Mouse (Mus musculus): ENCODE data around the gene Pld2. TPM values are rescaled to one million over a fixed set of nuclear protein-coding genes. Genes with fewer than 3 reads are reported as not detected.
A peak's percentile ranks its signal among the peaks of the same experiment; 100 is the strongest.
"Not testable (repeated sequence)": the region's sequence is repeated elsewhere in the genome, so short reads cannot be mapped to it uniquely, and the experiment has no call there.

Gene Pld2
- polyA plus RNA-seq, 1 experiment from 2014 or later = 18.1 TPM

DNA sequence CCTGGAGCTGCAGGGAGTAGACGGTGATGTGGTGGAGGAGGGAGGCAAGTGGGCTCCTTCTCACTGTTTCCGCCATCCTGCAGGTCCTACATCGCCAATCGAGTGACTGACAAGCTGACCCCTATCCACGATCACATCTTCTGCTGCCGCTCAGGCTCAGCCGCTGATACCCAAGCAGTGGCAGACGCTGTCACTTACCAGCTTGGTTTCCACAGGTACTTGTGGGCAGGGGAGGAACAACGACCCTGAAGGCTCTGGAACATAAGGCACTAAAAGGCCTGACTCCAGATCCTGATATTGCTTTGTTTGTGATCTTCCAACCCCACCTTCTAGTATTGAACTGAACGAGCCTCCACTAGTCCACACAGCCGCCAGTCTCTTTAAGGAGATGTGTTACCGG, 13.7 kb upstream of the Pld2 start:
- Histone ChIP-seq H3K9me3 (replicated peaks) (no peaks in the 10 kb centered on the region), H3K4me2 (peak overlapping the region; percentile 86), H3K27ac (replicated peaks) (no peak overlapping the region), H3K36me3 (peaks cover 30% of the 10 kb centered on the region), H3K9ac (replicated peaks) (peak overlapping the region; percentile 66), H3K27me3 (replicated peaks) (no peaks in the 10 kb centered on the region), H3K4me1 (peaks cover 20% of the 10 kb centered on the region), H3K4me3 (replicated peaks) (peak overlapping the region; percentile 69)
- WGBS = 92% methylated on average over 12 of the region's 12 CpGs
- no peak for ATAC-seq (ENCODE audit: low FRiP score)

DNA sequence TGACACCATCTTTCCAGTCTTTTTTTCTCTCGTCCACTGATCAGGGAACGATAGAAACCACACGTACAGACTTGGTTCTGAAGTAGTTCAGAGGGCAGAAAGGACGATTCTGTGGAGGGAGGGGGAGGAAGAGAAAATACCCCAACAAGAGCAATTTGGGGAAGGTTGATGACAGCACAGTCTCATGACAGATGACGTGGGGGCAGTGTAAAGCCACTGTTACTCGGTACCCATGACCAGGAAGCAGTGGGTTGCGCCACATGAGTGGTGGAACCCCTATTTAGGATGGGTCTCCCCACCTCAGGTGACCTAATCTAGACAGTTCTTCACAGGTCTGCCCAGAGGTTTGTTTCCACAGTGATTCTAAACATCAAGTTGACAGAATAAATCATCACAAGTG, 11.3 kb upstream of the Pld2 start:
- Histone ChIP-seq H3K27ac (replicated peaks) (no peak overlapping the region), H3K4me3 (replicated peaks) (no peak overlapping the region), H3K9me3 (replicated peaks) (no peaks in the 10 kb centered on the region), H3K9ac (replicated peaks) (no peak overlapping the region), H3K27me3 (replicated peaks) (no peaks in the 10 kb centered on the region), H3K4me1 (peaks cover 20% of the 10 kb centered on the region), H3K36me3 (peaks cover 30% of the 10 kb centered on the region), H3K4me2 (no peak overlapping the region)
- 90% methylated on average over 7 of the region's 7 CpGs for WGBS
- no peak for ATAC-seq (ENCODE audit: low FRiP score)

DNA sequence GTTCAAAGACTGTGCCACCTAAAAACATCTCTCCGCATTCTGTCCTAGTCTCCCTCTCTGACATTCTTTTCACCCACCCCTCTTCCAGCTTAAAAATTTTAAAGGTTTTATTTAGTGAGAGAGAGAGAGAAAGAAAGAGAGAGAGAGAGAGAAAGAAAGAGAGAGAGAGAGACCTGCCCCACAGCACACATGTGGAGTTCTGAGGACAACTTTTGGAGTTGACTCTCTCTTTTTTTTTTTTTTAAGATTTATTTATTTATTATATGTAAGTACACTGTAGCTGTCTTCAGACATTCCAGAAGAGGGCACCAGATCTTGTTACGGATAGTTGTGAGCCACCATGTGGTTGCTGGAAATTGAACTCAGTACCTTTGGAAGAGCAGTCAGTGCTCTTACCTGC, 8.8 kb upstream of the Pld2 start:
- not testable (repeated sequence) for H3K27ac ChIP-seq (replicated peaks); H3K9ac ChIP-seq (replicated peaks); H3K4me2 ChIP-seq; H3K4me3 ChIP-seq (replicated peaks); H3K27me3 ChIP-seq (replicated peaks); H3K9me3 ChIP-seq (replicated peaks); ATAC-seq (ENCODE audit: low FRiP score)
- WGBS = 82% methylated on average over 2 of the region's 2 CpGs
- Histone ChIP-seq H3K4me1 (peaks cover 12% of the 10 kb centered on the region), H3K36me3 (peaks cover 30% of the 10 kb centered on the region)

DNA sequence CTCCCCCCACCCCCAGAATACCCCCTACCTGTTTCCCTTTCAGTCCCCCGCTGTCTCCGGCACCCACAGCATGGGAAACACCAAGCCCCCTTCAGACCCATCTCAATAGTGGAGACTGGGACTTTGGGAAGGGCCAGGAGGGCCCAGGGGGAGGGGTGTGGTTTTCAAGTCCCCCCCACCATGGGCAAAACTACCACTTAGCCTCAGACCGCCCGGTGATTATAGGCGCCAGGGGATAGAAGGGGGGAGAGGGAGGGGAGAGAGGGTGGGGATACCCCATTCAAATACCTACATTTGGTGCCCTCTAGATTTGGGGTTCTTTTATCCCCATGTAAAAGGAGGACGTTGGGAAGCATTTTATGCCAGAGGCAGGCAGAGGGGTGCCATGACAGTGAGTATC, 7.0 kb upstream of the Pld2 start, which contains the start of gene Gm40193:
Gm40193 (minus strand) TSS at position 101 of the 400 bp plus-strand sequence.
- WGBS = 77% methylated on average over 6 of the region's 6 CpGs
- H3K9me3 ChIP-seq (replicated peaks) = no peaks in the 10 kb centered on the region
- peaks cover 15% of the 10 kb centered on the region for H3K36me3 ChIP-seq
- no peak within 1 kb of the TSS for H3K4me2 ChIP-seq
- H3K4me3 ChIP-seq (replicated peaks) = no peak within 1 kb of the TSS
- no peaks in the 10 kb centered on the region; the same call in 1 of the 2 replicates for H3K27me3 ChIP-seq (replicated peaks)
- no peak within 1 kb of the TSS for H3K27ac ChIP-seq (replicated peaks)
- no peak for ATAC-seq (ENCODE audit: low FRiP score)
- no peaks in the 10 kb centered on the region for H3K4me1 ChIP-seq
- no peak within 1 kb of the TSS for H3K9ac ChIP-seq (replicated peaks)

- Histone ChIP-seq H3K27ac (replicated peaks) (peak overlapping the region; percentile 75; the same call in 1 of the 2 replicates), H3K27me3 (replicated peaks) (no peaks in the 10 kb centered on the region; the same call in none of the 2 replicates), H3K4me3 (replicated peaks) (peak overlapping the region; percentile 67), H3K9me3 (replicated peaks) (no peaks in the 10 kb centered on the region), H3K9ac (replicated peaks) (peak overlapping the region; percentile 67), H3K36me3 (peaks cover 3% of the 10 kb centered on the region; the same call in 1 of the 2 replicates), H3K4me2 (peak overlapping the region; percentile 82), H3K4me1 (peaks cover 19% of the 10 kb centered on the region)
- no peak for ATAC-seq (ENCODE audit: low FRiP score)
- WGBS = 14% methylated on average over 9 of the region's 9 CpGs
These were observed 441 bp upstream of the Pld2 start for GRCm38 (mm10) chr11:70539423-70539822.

- no peaks in the 10 kb centered on the region for H3K9me3 ChIP-seq (replicated peaks)
- peaks cover 19% of the 10 kb centered on the region for H3K4me1 ChIP-seq
- H3K27ac ChIP-seq (replicated peaks) = 0 out of 2 replicates have a peak overlapping the region, but pooled peaks have one; percentile 43
- peaks cover 3% of the 10 kb centered on the region; the same call in 1 of the 2 replicates for H3K36me3 ChIP-seq
- peak overlapping the region; percentile 82 for H3K4me2 ChIP-seq
- peak overlapping the region; percentile 67 for H3K4me3 ChIP-seq (replicated peaks)
- 0 out of 2 replicates have a peak overlapping the region, but pooled peaks have one; percentile 67 for H3K9ac ChIP-seq (replicated peaks)
- no peaks in the 10 kb centered on the region; the same call in none of the 2 replicates for H3K27me3 ChIP-seq (replicated peaks)
- WGBS = 89% methylated on average over 7 of the region's 7 CpGs
- no peak for ATAC-seq (ENCODE audit: low FRiP score)
These were observed 1.1 kb downstream of the Pld2 start for GRCm38 (mm10) chr11:70540928-70541327.

DNA sequence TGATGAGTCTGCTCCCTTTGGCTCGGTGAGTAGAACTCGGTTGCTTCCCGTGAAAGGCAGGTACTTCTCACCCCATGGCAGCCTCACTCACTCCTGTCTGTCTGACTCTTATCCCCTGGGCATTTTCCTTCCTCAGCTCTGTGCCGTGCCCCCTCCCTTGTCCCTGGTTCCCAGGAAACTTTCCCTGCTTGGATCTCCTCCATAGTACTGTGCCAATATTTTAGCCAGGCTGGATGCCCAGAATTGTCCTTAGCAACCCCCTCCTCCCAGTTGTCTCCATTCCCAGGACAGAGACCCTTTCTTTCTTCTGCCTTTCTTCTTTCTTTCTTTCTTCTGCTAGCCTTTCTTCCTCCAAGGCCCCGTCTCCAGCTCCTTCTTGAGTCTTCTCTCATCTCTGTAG, 1.6 kb downstream of the Pld2 start:
- ATAC-seq (ENCODE audit: low FRiP score) = no peak
- H3K9ac ChIP-seq (replicated peaks) = no peak overlapping the region
- H3K4me3 ChIP-seq (replicated peaks) = peak overlapping the region; percentile 67
- H3K27me3 ChIP-seq (replicated peaks) = no peaks in the 10 kb centered on the region; the same call in none of the 2 replicates
- peaks cover 19% of the 10 kb centered on the region for H3K4me1 ChIP-seq
- WGBS = 74% methylated on average over 5 of the region's 5 CpGs
- H3K9me3 ChIP-seq (replicated peaks) = no peaks in the 10 kb centered on the region
- peaks cover 6% of the 10 kb centered on the region; the same call in 1 of the 2 replicates for H3K36me3 ChIP-seq
- H3K27ac ChIP-seq (replicated peaks) = peak overlapping the region; percentile 46; the same call in 1 of the 2 replicates
- peak overlapping the region; percentile 82 for H3K4me2 ChIP-seq

GRCm38 (mm10) chr11:70544496-70544895, 4.6 kb downstream of the Pld2 start:
- no peaks in the 10 kb centered on the region for H3K9me3 ChIP-seq (replicated peaks)
- ATAC-seq (ENCODE audit: low FRiP score) = no peak
- H3K4me3 ChIP-seq (replicated peaks) = no peak overlapping the region
- no peaks in the 10 kb centered on the region; the same call in 1 of the 2 replicates for H3K27me3 ChIP-seq (replicated peaks)
- WGBS = 84% methylated on average over 7 of the region's 7 CpGs
- peaks cover 15% of the 10 kb centered on the region for H3K4me1 ChIP-seq
- H3K27ac ChIP-seq (replicated peaks) = no peak overlapping the region
- no peak overlapping the region for H3K4me2 ChIP-seq
- H3K9ac ChIP-seq (replicated peaks) = no peak overlapping the region
- H3K36me3 ChIP-seq = peaks cover 6% of the 10 kb centered on the region; the same call in 1 of the 2 replicates

GRCm38 (mm10) chr11:70551526-70551925, 11.7 kb downstream of the Pld2 start:
- Histone ChIP-seq H3K9me3 (replicated peaks) (no peaks in the 10 kb centered on the region), H3K27me3 (replicated peaks) (no peaks in the 10 kb centered on the region), H3K9ac (replicated peaks) (no peak overlapping the region), H3K27ac (replicated peaks) (no peak overlapping the region), H3K4me2 (no peak overlapping the region), H3K4me3 (replicated peaks) (no peak overlapping the region), H3K4me1 (no peaks in the 10 kb centered on the region), H3K36me3 (peaks cover 3% of the 10 kb centered on the region; the same call in 1 of the 2 replicates)
- WGBS = 90% methylated on average over 8 of the region's 8 CpGs
- ATAC-seq (ENCODE audit: low FRiP score) = no peak

GRCm38 (mm10) chr11:70553940-70554339, 14.1 kb downstream of the Pld2 start:
- peaks cover 3% of the 10 kb centered on the region; the same call in 1 of the 2 replicates for H3K36me3 ChIP-seq
- WGBS = 24% methylated on average over 7 of the region's 7 CpGs
- no peaks in the 10 kb centered on the region for H3K27me3 ChIP-seq (replicated peaks)
- H3K4me2 ChIP-seq = no peak overlapping the region
- H3K9ac ChIP-seq (replicated peaks) = no peak overlapping the region
- no peak overlapping the region for H3K27ac ChIP-seq (replicated peaks)
- H3K4me3 ChIP-seq (replicated peaks) = no peak overlapping the region
- no peaks in the 10 kb centered on the region for H3K4me1 ChIP-seq
- H3K9me3 ChIP-seq (replicated peaks) = no peaks in the 10 kb centered on the region
- ATAC-seq (ENCODE audit: low FRiP score) = no peak

DNA sequence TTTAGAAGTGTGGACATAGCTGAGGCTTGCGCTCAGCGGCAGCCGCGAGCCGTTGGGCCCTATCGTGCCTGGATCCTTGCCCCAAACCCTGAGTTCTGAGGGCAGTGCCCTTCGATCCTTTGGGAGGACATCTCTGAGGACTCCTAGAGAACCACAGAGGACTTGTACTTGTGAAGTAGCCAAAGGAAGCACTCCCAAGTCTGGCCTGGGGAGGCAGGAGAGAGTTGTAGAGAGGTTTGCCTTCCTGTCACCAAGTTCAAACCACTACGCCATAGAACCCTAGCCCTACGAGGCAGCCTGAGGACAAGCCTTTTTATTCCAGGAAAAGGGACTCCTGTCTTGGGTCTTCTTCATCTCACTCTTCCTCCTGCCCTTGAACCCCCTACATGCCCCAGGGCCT, 17.7 kb downstream of the Pld2 start:
- H3K4me3 ChIP-seq (replicated peaks) = no peak overlapping the region
- no peak overlapping the region for H3K9ac ChIP-seq (replicated peaks)
- no peak for ATAC-seq (ENCODE audit: low FRiP score)
- 87% methylated on average over 9 of the region's 9 CpGs for WGBS
- H3K27ac ChIP-seq (replicated peaks) = no peak overlapping the region
- no peaks in the 10 kb centered on the region for H3K9me3 ChIP-seq (replicated peaks)
- H3K4me1 ChIP-seq = peaks cover 8% of the 10 kb centered on the region
- H3K4me2 ChIP-seq = no peak overlapping the region
- H3K27me3 ChIP-seq (replicated peaks) = no peaks in the 10 kb centered on the region
- H3K36me3 ChIP-seq = peaks cover 3% of the 10 kb centered on the region; the same call in 1 of the 2 replicates

- peak overlapping the region; percentile 87 for H3K27ac ChIP-seq (replicated peaks)
- peak overlapping the region; percentile 78 for H3K4me2 ChIP-seq
- H3K4me1 ChIP-seq = peaks cover 44% of the 10 kb centered on the region
- no peaks in the 10 kb centered on the region for H3K27me3 ChIP-seq (replicated peaks)
- H3K9ac ChIP-seq (replicated peaks) = peak overlapping the region; percentile 95
- H3K36me3 ChIP-seq = no peaks in the 10 kb centered on the region
- H3K9me3 ChIP-seq (replicated peaks) = no peaks in the 10 kb centered on the region
- ATAC-seq (ENCODE audit: low FRiP score) = no peak
- WGBS = 4% methylated on average over 2 of the region's 2 CpGs
- H3K4me3 ChIP-seq (replicated peaks) = peak overlapping the region; percentile 94
These were observed 22.0 kb downstream of the Pld2 start for GRCm38 (mm10) chr11:70561937-70562286.
